Mouse (Mus musculus): ENCODE measurements at regions not wholly inside any gene's neighbourhood (a gene's known extent, or its start where the extent isn't known, plus 50 kb on each side); places are given as distances from the start of the nearest gene placed in this dataset.

DNA sequence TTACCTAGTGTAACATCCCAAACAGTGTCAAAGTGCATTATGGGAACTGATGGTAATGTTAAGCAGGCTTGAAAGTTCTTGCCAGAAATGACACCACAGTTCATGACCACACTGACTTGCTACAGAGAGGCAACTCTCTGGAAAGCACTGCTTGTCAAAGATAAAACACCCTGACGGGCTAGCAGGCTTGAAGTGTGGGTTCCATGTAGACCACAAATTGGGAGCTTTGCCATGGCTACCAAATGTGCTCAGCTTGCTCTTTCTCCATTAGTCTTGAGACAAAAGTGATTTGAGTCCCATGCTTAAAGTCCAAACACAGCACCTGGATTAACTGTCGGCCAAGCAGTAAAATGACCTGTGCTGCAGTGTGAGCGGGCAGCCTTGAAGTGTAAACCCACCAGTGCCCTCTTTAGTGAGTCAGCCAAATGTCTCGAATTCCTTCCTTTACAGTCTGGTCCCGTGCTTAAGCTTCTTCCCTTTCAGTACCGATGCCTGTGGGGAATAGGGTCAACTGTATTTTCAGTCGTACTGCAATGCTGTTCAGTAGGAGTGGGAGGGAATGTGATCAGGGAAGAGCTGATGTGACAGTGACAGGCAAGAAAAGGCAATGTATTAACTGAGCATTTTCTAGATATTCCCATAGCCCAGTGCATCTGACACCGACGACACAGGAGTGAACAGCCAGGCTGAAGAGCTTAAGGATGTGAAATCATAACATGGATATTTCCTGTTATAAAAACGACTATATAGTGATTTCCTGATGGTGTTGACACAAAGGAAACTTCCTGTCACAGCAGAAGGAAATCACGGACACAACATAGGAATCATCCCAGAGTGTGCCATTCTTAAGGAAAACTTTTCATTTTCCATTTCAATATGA, 600.4 kb upstream of the Nr5a2 start:
- DNase-seq = no peak

DNA sequence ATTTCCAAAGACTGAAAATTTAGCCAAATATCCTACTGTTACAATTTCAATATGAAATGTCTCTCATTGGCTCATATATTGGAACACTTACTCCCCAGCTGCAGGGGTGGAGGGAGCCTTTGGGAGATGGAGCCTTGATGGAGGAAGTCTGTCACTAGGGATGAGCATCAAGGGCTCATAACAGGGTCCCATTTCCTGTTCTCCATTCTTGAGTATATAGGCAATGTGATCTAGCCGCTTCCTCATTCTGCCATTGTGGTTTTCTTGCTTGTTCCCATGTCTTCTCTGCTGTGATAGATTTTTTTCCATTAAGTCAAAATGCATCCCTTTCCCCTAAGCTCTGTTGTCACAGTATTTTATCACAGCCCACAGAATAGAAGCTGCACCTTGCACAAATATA, 589.4 kb upstream of the Nr5a2 start:
- no peak for DNase-seq

DNA sequence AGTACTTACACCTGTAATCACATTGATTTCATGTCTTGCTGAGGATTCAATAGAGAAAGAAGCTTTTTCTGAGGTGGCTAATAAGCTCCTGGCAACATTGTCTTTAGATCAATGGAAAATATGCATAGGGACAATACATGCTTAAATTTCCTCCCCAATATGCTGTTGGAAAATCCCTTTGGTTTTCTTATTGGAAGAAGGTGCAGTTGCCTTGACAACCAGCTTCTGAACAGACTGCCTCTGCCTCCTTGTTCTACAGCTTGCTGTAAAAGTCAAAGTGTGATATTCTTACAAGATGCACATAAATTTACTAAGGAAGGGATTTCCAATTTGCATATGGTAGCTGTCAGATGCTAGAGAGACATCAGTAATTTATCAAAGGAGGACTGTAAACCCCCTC, 585.4 kb upstream of the Nr5a2 start:
- DNase-seq = no peak

DNA sequence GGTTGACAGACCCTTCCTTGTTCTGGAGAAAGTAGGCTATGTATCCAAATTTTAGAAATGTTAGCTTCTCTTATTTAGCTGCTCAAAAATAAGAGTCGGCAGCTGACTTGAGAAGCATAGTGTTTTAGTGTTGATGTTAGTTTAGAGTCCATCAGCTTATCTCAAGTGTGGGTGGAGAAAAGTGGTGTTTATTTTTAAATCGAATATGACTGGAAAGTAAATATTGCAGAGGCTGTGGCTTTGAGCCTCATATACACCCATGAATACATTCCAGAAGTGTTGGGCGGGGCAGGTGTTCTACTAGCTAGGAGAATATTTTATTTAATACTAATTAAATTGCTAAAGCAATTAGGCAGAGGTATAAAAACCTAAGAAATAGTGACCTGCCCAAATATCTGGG, 583.6 kb upstream of the Nr5a2 start:
- no peak for DNase-seq

DNA sequence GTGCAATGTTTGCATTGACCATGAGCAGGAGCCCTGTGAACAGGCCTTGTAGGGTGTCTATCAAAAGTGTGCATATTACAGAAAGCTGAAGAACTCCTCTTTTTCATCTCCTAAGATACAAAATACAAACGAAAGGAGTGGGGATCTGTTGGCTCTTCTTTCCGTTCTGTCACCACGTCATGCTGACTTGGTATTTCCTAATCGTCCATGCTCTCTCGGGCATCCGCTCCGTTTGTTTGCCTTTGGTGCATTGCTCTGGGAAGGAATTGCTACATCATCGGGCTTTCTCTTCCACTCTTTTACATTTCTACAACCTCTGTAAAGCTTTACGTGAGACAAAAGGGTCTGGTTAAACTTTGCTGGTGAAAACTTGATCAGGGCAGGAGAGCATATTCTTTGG, 581.2 kb upstream of the Nr5a2 start:
- DNase-seq = no peak

DNA sequence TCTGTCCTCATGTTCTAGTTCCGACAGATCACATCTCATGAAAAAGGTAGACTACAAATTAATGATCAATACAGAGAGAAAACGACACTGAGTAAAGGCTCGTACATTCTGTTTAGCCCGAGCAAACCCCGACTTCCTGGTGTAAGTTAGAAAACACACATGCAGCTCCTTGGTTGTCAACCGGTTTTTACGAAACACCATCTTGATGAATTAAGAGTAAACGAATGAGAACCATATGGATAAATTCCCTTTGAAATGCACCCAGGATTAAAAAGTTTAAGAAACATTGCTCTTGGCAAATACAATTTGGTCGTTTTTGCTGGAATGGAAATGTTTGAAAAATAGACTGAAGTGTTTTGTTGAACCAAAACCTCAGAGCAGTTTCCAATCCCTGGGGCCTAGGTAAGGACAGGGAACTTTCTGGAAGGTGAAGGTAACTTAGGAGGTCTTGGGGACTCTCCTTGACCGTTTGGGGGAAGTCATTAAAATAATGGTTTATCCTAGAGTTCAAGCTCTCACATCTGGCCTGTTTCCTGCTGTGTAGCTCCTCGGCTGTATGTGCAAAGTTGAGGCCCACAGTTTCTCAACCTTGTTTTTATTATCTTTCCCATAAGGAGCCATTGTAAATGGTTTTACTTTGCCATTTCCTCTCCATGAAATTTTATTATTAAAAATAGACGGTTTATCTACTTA, 579.3 kb upstream of the Nr5a2 start:
- no peak for DNase-seq

DNA sequence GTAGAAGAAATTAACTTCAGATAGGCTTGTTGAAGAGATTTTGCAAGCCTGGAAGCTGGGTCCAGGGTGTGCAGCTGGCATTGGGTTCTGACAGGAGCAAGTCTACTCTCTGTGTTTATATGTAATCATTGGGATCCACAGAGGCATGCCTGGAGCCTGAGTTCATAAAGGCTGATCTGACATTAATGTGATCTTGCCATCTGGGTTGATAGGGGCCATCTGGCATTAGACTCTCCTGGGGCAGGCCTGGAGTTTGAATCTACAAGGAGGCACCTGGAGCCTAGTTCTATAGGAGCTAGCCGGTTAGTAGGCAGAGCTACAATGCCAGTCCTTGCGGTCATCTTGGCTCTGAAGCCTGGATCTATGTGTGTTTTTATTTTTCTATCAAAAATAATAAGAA, 554.5 kb upstream of the Nr5a2 start:
- DNase-seq = no peak

DNA sequence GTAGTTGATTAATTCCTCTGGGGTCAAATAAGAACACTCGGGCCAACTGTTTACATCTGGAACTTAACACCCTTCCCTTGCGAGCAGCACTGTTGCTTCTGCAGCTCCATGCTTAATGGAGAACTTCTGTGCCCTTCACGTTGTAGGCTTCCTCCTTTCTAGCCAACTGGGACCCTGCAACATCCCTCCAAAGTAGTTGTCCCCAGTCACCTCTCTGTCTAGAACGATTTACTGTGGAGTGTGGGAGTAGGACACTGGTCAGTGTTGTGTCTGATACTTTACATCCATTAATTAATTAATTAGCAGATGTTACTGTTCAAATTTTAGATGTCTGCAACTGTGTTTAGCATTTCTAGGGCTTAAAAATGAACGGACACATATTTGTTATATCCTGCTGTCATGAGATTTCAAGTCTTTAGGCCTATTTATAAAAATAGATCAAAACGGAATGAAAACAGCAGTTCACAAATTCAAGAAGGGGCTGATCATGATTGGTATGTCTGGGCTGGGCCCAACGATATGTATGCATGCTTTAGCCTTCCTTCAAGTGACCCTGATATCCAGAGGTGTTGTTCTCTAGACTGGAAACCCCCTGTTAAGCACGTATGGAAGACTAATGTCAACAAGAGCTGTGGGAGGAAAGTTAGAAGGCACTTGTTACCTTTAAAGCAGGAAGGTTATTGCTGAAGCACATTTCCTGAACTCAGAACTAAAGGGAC, 543.6 kb upstream of the Nr5a2 start:
- DNase-seq = no peak

DNA sequence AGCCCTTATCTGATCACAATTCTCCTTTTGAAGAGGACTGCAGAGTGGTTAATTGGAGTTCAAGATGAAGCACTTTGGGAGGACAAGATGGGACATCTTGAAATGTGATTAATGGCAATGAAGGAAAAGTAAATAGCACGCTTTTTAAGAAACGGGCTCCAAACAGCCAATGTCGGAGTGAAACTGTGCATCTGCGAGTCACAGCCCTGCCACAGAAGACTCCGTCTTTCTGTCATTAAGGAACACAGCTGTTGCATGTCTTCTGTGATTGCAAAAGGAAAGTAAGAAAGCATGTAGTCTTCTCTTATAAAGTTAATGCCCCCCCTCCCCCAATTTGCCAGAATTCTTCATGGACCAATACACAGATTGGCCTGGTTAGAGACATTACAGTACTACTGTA, 528.0 kb upstream of the Nr5a2 start:
- no peak for DNase-seq

DNA sequence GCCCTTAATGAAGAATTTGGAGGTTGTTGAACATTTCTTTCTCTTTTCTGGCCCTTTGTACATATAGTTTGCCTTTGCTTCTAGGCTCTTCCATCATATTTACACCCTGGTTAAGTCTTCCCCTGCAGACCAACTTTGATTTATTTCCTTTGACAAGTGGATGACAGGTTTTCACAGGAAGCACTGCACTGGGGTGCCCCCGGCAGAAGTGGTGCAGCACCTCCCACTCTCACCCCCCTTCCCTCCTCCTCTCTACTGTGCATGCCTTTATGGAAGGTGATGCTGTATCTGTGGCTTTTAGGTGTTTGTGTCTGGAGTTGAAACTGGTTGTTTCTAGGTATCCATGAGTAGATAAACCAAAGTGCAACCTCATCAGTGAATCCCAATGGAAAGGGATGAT, 518.2 kb upstream of the Nr5a2 start:
- no peak for DNase-seq

DNA sequence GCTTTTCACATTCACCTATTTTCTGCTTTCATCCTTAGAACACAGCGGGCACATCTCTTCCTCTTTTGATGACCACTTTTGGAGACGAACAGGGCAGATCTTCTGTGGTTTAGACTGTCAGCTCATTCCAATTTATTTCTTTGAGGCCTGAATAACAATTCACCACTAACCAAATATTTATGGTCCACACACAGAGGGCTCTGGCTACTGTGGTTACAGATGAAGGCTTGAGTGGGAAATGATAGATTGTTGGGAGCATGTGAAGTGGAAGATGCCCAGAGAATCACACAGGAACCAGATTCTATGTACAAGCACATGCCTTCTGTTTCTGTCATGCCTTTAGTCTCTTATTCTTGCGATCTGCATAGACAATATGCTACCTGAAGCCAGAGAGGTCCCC, 517.0 kb upstream of the Nr5a2 start:
- no peak for DNase-seq

DNA sequence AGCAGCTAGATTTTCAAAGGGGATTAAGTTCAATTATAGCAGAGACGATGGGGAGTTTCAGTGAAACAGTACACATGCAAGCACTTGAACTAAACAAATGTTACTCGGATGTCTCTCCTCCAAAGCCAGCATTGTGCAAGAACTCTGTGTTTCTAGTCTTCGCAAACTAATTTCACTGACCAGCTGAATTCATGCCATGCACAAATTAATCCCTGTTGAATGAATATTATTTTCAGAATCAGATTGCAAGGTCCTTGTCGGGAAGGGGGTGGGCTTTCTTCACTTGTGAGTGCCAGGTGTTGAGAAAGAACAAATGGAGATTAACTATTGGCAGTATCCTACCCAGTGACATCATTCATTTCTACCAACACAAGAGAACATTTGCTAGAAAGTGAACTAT, 514.6 kb upstream of the Nr5a2 start:
- DNase-seq = no peak

DNA sequence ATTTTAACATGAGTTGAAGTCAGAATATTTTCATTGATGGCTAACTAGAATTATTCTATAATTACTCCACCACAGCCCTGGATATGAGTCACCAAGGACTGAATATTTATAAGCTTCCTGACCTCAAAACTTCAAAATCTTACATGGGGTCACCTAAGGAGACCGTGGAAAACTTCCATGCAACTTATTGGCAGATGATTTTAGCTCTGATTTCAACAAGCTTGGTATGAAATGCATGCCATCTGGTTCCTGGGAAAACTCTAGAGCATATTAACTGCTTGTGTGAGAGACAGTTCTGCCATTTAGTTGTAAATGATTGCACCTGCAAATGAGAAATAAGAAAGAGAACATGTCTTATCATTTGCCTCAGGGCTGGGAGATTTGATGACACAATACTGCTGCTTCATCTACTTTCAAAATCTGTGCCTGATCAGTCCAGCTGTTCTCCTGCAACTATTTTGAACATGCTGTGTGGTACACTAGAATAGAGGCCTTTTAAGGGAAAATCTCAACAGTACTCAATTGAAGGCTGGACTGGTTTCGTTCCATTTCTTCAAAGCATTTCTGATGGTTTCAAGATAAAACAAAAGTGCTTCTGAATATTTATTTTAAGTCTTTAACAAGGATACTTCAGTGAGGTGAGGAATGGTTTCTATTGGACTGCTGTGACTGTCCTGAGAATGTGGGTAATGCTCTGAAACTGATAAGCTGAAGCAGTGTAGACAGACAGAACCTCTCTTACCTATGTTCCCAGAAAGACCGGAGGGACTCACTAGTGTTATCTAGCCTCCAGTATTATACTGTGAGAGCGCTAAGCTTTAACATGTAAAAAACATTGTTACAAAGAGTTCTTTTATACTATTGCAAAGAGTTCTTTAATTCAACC, 513.8 kb upstream of the Nr5a2 start:
- DNase-seq = no peak

DNA sequence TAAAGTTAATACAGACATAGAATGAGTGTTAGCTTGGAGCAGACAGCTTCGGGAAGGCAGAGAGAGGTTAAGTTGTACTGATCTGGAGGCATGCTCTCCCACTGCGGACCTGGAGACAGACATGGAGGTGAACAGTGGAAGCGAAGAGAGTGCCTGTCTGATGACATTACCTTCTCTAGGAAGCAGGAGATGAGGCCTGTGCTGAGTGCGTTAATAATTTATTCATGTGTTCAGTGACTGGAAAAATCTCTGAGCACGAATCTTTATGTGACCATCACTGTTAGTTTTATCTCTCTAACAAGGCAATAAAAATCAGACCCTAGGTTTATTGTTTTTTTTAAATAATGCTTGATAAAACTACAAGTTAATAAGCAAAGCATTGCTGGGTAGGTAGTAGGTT, 504.7 kb upstream of the Nr5a2 start:
- no peak for DNase-seq

DNA sequence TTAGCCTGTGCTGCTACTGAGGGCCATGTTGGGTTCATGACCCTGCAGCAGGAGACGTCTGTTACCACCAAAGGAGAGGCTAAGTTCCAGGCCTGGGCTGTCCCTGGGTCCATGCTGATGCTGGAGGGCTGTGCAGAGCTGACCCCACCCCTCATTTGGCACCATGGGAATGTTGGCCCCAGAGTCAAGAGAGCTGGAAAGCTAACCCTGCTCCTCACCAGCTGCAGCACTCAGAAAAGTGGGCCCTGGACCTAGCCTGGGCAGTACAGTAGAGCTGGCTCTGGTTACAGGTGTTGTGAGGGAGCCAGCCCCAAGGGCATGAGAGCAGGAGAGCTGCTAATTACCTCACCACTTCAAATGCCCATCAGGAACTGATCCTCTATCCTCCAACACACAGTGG, 500.9 kb upstream of the Nr5a2 start:
- no peak for DNase-seq

DNA sequence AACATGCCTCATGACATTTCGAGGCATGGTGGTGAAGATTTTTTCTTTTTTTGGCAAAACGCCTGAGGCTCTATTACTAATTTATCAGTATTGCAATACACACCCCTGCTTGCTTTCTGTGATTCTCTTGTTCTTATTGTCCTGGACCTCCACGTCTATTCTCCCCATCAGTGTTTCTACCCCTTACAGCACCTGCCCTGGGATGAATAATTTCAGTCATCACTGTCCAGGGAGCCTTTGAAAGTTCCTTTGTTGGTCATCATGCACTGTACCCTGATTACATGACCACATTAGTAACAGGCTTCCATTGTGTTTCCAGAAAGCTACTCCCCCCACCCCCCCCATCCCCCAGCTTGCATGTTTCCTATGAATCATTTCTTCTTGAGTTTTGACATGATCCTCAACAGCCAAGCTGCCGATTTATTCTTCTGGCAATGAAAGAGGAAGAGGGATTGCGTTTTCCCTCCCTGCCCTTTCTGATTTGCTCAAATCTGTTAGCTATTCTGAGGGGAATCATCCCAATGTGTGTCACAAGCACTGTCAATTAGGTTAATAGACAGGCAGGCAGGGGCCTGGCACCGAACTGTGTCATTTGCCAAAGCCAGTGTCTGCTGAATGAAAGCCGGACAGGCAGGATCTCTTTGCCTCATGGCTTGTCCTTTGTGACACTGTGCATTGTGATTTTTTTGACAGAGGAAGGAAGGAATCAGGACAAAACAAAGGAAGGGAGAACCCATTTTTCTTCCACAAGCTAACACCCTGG, 493.4 kb upstream of the Nr5a2 start:
- no peak for DNase-seq

DNA sequence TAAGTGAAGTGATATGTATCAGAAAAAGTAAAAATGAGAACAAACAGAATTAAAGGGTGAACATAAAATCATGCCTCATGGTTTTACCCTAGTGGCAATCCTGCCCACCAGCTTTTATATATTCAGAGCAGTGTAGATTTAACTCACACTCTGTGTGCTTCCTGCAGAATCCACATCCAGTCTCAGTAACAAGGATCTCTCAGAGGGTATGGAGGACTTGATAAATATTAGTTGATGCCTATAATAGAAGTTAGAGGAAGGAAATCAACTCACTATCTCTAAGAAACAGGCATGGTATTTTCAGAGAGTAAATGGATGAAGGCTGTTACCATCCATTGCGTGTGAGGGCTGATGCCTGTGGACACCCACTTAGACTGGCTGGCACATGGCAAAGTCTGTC, 492.5 kb upstream of the Nr5a2 start:
- DNase-seq = no peak

DNA sequence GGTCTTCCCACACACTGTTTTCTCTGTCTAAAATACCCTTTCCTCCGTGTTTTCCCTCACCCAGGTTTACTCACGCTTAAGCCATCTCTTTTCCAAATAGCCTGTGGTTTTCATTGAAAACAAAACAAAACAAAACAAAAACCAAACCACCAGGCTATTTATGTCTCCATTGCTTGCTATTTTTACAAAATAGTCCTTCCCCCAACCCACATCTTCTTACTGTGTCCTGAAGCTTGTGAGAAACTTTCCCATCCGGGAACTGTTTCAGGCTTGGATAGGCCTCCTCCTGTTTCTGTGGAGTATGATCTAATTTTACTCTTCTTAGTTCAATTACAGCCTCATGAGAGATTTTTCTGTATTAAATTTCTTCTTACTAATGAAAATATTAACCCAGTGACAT, 486.2 kb upstream of the Nr5a2 start:
- no peak for DNase-seq

DNA sequence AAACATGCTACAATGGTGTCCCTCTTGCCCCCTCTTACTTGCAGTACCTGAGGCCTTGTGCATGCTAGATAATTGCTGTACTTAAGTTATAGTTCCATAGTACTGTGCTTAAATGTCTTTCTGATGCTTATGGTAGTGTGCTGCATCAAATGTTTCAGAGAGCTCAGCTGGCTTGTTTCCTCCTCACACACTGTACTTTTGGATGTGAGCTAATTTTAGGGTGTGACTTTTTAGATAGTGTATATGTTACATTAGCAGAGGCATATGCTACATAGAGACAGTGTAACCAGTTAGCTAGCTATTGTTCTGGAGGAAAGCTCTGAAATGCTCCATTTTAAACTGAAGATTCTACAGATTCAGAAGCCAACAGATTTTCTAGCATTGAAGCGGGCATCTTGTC, 467.9 kb upstream of the Nr5a2 start:
- DNase-seq = no peak

DNA sequence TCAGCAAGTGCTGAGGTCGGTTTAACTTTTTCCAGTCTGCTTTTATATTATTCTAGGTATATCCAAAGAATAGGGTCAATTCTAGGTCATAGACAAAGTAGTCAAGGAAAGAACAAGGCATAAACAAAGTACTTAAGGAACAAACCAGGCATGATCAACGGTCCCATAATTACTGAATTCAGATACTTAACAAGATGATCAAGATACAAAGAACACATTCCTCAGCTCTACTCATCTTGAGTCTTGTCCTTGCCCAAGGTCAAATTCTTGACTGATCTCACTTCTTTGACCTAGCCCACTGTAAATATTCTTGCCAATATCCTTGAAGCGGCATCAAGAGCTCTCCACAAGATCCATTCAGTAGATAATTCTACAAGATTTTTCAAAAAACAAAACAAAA, 458.1 kb upstream of the Nr5a2 start:
- no peak for DNase-seq

DNA sequence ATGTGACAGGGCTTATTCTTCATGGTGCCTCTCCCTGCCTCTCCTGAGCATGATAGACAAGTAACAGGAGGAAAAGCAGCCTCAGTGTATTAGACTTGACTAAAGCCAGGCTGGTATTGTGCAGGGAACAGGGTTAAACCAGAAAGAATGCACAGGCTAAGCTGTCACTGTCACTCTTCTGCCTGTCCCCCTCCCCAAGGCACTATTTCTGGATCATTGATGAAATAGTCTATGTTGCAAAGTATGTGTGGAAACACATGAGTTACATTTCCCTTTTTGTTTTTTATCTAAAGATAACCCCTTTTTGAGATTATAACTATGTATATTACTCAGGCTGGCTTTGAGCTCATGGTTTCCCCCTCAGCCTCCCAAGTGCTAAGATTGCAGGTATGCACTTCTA, 436.5 kb upstream of the Nr5a2 start:
- DNase-seq = no peak

DNA sequence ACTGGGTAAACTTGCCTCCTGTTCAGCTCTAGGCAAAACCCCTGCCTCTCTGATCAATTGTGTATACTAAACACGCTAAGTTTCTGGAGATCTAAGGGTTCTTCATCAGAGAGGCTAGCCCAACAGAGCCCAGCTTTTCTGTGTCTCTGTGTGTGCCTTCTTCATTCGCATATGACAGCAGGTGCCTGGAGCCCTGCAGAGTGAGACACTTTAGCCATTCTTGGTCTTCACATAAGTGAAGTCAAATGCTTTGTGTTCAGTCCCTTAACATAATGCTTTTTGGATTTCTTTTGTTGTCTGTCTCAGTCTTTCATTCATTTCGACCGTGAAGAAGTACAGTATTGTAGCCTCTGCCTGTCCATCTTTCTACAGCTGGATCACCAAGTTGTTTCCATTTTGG, 427.3 kb upstream of the Nr5a2 start:
- no peak for DNase-seq

Measured in right cerebral cortex, postnatal 4 days (tissue).